Mouse (Mus musculus) heart, adult 9 months (tissue): Measurements from ENCODE around the gene Pip5k1c.

Experiments used
- DNase-seq, 2 experiments: peaks; one replicate each; pipeline ENCODE4 v3.0.0; 2022; ENCODE audit warnings: low spot score in 2 of 2

Pip5k1c gene

DNA sequence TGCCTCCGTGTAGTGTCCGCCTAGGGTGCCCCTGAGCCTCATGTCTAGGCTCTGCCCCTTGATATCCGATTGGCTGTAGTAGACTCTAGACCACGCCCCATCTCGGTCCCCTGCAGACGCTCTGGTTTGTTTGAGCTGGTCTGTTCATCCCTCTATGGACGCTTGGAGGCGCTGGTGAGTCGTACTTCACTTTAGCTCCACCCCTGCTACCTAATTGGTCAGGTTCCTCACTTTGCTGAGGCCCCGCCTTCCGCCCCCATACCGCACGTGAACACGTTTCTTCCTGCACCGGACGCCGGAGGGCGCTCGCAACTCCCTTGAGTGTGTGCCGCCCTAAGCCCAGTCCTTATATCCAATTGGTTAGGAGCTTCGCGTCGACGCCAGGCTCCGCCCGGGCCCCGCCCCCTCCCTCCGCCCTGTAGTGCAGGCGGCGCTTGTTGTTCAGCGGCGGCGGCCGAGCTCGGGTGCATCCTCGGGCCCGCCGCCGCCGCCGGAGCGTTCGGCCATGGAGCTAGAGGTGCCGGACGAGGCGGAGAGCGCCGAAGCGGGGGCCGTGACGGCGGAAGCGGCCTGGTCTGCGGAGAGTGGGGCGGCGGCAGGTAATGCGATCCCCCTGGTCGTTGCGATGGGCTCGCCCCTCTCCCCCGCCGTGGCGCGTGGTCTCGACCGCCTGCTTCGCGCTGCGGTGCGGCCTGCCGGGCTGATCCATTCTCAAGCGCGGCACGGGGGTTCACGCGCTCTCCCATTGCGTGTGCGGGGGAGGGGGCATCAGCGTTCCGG is at the start of gene Pip5k1c:
Gene Pip5k1c, plus strand, starts transcription at position 410 of the 780 bp plus-strand sequence.
- peak; percentile 100 for DNase-seq

DNA sequence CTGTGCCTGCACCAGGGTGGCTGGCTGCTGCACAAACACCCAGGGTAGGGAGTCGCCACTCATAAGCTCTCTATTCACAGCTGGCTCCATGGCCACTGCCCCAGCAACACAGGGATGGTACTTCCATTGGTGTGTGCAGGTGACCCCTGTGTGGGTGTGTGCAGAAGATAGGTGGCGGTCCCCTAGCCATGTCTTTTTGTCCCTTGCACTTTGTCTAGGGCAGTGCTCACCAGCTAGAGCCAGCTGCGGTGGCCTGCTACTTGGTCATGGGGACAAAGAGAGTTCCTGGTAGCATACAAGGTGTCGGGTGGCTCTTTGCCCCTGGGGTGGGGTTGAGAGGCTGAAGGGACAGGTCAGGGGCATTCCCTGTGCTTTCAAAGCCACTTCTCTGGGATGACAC is 48.6 kb upstream of the Pip5k1c start:
- DNase-seq = no peak

DNA sequence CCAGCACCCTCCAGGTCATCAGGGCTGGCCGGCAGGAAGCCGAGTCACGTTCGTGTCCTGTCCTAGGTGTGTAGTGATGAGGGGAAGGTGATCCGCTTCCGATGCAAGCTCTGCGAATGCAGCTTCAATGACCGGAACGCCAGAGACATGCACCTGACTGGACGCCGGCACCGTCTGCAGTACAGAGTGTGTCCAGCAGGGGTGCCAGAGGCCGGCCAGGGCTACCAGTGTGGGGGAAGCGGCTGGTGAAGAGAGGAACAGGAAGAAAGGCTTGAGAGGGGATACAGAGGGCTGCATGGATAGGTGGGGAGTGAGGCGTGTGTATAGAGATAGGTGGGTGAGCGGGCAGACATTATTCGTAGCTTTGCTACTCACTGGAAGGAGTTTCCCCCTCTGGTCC is 48.2 kb upstream of the Pip5k1c start:
- peak; percentile 52 to 58 for DNase-seq

DNA sequence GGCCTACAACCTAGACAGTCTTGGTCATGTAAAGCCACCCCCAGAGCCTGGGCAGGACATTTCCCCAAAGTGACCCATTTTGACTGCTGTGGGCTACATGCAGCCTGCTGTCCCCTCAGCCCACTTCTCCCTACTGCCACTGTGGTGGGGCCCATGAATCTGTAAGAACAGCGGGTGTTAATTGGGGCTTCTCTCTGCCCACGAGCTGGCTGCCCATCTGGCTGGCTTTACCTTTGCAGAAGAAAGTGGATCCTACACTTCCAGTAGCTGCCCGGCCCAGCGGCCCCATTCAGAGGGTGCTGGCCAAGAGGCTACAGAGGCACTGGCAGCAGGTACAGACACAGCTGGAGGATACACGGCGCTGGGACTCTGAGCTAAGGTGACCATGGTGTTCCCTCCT is 47.6 kb upstream of the Pip5k1c start:
- DNase-seq = no peak

DNA sequence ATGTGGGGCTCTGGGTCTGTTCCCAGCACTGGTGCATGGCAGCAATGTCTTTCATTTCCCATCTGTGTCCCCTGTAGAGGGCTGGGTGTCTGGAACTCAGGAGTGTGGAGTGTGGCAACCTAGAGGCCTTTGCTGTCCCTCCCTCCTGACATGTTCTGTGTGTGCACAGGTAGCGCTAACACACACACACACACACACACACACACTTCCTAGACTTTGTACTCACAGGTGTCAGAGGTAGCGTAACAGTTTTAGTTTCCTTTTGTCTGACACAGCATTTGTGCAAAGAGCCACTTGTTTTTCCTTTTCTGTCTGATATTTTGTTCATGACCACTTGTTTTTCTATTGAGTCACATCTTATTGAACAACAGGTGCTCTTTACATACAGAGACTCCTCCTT is 45.0 kb upstream of the Pip5k1c start:
- DNase-seq = no peak

DNA sequence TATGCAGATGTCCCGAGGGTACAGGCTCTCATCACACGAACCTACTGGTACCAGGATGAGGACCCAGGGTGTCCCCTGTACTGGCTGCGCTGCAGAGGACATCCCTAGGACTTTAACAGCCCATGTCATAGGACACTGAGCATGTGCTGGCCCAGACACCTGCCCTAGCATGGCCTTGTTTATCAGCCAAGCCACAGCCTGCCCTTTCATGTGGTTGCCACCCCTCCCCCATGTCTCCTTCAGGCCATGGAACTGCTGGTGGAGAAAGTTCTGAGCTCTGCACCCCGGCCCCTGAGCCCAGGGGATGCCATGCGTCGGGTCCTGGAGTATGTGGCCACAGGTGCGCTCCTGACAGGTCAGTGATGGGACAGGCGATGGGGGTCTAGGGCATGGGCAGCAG is 43.3 kb upstream of the Pip5k1c start:
- no peak for DNase-seq

DNA sequence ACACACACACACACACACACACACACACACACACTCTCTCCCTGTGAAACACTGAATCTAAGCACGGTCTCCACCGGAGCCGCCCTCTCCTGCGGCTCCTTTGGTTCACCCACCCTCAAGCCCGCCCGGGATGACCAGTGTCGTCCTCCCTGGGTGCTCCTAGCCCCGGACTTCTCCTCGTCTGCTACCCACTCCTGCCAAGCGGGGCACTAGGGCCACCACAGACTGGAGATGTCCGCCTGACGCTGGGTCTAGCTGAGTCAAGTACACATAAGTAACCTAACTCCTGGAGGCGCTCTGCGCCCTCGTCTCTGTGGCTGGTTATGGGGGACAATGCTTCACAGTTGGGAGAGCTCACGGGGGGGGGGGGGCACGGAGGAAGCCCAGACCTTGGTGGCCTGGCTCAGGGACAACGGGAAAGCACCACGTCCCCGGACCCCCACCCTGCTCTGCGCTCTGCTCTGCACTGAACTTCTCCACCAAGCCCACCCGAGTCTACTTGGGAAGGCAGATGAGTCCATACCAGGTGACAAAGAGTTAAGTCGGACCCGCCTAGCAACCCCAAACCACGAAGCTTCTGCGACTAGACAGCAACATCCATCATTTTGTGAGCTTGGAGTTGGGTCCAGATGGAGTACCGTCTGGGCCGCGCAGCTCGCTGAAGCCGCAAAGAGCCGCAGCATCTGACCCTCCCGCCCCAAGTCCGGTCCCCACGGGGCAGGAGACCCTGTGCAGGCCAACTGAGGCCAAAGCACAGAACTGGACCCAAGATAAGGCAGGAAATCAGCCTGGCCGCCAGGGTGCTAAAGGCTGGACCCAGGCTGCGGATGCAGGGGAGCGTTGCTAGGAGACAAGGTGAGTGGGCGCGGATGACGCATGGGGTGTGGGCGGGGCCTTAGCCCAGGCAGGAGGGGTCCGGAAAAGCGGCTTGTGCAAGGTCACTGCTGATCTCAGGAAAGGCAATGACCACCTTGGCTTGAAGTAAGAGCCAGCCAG is 40.0 kb upstream of the Pip5k1c start, which contains the start of gene Matk:
Gene Matk, plus strand, starts transcription at position 512 of the 996 bp plus-strand sequence.
- no peak for DNase-seq

DNA sequence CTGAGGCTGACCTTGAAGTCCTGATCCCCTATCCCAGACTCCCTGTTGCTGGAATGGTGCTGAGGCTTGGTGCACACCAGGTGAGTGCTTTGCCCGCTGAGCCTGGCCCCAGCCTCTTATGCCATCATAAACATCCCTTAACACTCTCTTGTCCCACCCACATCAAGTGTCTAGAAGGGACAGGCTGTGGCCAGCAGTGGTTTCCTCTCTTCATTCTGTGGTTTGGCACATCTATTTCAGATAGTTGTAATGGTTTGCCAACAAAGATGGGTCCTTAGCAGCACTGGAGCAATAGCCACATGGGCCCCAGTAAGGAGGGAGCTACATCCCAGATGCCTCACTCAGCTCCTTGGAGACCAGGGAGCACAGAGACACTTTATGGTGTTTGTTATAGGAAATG is 37.9 kb upstream of the Pip5k1c start:
- DNase-seq = no peak

DNA sequence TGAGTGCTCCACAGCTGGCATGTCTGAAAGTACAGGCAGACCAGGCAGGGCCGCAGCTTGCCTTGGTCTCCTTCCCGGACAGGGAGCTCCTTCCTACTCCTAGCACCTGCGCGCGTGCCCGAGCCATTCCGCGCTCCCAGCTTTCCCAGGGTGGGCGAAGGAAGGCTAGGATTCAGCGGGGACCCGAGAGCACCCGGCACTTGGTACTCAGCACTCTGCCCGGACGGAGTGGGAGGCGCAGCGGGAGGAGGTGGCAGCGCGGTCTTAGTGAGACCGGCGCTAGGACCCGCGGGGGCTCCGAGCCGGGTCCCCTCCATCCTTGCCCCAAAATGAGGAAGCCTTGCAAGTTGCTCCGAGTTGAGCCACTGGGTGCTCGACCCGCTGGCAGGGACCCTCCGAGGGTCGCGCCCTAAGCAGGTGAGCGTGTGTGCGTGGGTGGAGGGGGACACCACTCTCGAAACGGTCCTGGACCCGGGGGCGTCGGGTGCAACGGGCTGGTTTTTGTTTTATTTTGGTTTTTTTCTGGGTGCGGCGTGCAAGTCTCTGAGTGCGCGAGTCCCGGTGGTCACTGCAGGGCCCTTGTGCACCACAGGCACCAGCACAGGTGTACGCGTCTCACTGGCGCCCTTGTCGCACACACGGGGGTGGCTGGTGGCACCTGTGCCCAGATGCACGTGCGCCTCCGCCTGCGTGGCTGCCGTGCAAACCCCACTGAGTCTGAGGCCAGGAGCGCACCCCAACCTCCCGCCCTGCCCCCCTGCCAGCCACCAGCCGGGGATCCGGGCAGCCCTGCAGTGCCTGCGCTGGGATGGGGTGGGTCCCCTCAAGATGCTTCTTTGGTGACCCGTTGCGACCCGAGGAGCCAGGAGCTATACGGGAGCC is 35.4 kb upstream of the Pip5k1c start:
- no peak for DNase-seq

DNA sequence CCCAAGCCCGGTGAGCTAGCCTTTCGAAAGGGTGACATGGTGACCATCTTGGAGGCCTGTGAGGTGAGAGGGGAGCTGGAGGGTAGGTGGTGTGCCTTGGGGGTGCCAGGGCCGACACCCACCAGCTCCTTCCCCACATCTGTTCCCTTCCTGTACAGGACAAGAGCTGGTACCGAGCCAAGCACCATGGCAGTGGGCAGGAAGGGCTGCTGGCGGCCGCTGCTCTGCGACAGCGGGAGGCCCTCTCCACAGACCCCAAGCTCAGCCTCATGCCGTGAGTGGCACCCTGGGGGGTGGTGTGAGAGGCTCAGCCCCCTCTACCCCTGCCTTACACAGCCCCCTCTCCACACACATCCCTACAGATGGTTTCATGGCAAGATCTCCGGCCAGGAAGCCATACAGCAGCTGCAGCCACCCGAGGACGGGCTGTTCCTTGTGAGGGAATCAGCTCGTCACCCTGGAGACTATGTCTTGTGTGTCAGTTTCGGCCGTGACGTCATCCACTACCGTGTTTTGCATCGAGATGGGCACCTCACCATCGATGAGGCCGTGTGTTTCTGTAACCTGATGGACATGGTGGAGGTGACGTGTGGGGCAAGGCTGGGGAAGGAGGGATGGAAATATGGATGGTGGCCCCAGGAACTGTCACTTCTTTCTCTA is 33.4 kb upstream of the Pip5k1c start:
- no peak for DNase-seq

DNA sequence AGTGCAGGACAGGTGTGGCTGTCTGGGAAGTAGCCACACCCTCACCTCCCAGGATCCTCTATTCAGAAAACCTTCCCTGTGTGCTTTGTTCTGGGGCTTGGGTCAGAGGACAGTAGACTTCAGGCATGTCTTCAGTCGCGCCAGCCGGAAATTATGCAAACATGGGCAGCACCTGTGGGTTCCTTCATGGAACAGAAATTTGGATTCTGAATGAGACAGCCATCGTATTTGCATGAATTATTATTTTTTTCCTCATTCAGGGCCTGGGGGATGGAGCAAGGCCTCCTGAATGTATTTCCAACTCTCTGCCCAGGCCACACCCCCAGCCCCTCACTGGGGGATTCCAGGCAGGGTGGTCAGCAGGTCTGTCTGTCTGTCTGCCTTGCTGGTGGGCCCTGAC is 31.7 kb upstream of the Pip5k1c start:
- no peak for DNase-seq

DNA sequence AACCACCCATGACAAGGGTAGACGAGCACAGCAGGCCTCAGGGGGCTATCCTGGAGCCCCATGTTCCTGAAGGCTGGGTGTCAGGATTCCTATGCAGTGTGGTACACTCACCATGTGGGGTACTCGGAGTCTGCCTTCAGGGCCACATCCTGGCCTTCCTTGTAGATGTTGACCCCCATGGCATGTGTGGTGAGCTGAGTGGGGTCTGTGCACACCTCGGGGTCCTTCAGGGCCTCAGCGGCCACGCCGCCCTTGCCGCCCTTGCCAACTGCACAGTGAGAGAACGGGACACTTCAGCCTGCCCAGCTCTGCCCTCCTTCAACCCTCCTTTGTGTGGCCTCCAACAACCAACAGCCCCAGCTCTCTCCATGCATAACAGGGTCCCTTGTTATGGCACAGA is 27.2 kb upstream of the Pip5k1c start:
- DNase-seq = no peak

DNA sequence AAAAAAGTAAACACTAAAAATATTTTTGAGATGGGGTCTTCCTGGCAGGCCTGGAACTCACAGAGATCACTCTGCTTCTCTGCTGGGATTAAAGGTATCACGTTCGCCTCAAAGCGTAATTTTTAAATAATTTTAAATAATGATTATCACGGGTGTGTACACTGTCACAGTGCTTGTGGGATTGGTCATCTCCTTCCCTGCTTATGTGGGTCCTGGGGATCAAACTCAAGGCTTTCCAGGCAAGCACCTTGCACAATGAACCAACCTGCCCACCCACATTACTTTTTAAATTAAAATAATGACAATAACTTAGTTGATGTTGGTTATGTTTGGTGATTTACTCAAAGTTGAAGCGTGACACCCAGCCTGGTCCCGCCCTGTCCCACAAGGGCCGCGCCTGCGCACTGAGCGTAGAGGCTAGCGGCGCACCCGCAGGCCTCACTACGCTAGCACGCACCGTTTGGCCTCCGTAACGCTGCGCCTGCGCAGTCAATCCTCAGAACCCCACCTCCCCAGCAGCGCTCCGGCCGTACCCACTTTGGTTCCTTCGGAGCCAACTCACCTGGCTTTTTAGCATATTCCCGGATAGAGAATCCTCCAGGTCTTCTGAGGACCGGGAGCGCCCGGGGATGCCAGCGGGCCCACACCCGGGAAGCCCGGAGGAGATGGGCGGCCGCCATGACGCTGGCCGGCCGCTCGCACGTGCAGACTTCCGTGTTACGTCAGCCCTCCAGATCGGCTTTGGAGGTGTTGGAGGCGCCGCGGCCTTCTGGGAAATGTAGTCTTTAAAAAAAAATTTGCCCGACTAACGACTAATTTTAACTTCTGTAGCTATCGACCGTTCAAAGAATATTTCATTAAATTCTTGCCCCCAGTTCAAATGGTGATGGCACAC is 26.3 kb upstream of the Pip5k1c start, which contains the start of the genes Mrpl54 and Apba3:
Gene Mrpl54, minus strand, starts transcription at position 724 of the 895 bp plus-strand sequence.
Gene Apba3, plus strand, starts transcription at position 750 of the 895 bp plus-strand sequence.
- DNase-seq = peak; percentile 97 to 98

DNA sequence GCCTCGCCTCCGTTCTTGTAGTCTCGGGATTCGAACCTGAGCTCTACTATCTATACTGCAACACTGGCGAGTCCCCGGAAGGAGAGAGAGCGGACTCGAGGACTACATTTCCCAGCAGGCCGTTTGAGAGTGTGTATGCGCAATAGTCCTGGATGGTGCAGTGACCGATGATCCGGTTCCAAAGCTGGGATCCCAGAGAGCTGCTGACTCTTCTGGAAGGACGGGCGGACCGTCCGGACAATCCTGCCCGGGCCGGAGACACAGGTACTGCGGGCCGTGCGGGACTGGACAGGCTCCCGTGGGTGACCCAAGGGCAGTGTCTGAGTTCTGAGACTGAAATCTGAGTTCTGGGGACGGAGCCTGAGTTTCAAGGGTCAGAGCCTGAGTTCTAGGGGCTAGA is 24.7 kb upstream of the Pip5k1c start:
- DNase-seq = peak; percentile 92 to 93

DNA sequence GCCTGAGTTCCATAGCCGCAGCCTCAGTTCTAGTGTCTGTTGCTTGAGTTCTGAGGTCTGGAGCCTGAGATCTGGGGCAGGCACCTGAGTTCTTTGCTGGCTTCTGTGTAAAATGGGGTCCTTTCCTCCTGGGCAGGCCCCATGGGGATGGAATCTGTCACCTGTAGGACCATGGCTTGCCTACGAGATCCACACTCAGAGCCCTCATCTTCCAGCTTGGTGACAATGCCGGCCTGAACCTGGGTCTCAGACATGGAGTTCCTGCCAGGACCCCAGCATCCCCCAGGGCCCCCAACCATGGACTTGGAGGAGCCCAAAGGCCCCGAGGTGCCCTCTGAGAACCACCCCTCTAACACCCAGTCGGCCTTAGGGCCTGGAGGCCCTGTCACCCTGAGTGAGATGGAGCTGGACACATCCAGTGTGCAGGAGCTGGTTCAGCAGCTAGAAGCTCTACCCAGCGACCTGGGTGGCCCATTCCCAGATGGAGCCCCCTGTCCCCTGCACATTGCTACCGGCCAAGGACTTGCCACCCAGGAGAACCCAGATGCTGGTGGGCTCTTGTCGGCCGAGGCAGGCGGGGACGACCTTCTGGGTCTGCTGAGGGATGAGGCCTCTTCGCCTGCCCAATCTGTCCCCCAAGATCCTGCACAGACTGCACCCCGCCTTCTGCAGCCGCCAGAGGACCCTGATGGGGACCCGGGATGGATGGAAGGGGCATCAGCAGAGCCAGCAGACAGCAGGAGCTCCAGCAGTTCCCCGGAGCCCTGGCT is 23.9 kb upstream of the Pip5k1c start:
- no peak for DNase-seq

DNA sequence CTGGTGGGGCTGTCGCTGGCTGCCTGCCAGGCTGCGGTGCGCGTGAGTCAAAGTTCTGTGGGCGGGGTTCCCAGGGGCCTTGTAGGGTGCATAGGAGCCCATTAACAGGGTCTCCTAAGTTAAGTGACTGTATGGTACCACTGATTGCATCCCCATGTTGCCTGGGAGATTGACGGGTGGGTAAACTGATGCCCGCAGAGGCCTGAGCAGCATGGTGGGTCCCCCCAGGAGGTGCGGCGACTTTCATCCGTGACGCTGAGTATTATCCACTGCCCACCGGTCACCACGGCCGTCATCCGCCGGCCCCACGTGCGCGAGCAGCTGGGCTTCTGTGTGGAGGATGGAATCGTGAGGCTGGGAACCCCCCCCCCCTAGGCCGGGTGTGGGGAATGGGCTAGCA is 20.4 kb upstream of the Pip5k1c start:
- no peak for DNase-seq

DNA sequence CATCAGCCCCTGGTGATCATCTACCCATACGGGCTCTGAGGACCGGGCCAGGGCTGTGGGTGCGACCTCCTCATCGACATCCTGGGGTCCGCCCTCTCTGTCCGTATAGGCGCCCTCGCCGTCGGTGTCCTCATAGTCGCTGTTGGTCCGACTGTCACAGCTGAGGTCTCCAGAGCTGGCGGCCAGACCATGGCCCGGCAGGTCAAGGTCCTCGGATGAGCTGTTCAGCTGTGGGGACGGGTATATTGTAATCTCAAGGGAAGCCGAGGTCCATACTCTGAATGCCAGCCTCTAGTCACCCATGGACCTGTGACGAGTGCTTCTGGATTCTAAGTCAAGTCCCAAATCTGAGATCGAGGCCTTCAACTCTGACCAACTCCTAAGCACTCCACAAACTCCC is 18.9 kb upstream of the Pip5k1c start:
- no peak for DNase-seq

DNA sequence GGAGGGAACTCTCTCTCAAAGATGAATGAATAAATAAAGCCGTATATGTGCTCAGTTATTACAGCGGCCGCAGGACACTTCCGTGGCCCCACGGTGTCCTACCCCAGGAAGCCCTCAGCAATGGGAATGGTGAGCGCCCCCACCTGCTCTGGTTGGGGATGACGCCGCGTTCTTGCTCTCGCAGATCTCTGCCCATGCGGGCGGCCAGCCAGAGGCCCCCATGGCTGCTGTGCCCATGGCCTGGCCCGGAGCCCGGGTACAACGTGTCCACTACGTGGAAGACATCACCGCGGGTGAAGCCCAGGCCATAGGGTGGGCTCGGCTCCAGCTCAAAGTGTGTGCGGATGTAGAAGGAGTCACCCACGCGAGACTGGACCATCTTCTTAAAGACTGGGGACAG is 15.1 kb upstream of the Pip5k1c start:
- no peak for DNase-seq

DNA sequence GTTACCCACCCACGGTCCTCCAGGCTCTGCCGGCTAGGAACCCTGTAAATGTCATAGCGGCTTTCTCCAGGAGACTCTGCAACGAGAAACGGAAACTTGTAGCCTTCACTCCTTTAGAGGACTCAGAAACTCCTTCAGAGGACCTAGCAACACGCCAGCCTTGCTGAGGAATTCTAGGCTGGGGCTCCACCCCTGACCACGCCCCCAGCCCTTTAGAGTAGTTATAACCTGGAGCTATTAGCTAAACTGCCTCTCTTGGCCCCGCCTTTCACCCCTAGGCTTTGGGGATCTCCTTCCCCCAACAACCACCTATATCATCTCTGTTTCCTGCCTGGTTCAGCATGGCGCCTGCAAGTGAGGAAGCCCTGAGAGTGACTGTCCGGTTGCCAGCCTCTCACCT is 13.3 kb upstream of the Pip5k1c start:
- DNase-seq = no peak
